Comparison of ENCODE assay signal across 21 mouse cellular contexts in the genomic region with DNA sequence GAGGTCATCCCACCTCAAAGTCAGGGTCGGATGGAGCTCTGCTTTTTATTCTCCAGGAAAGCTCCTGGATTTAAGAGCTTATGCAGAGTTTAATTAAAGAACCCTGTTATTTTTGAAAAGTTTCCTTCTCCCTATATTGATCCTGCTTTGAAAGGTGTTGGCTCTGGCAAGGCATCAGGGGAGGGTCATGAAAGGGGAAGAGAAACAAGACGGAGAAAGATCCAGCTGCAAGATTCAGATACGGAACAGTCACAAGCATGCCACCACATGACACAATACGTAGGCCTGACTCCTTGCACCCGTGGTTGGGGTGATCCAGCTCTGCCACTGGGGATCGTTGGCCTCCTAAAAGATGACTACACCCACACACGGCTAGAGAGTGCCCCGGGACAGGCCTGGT. TPM values are rescaled to one million over a fixed set of nuclear protein-coding genes. Genes with fewer than 3 reads are reported as not detected.
DNase-seq lines count a peak whose midpoint lies in the region; ATAC-seq lines count a peak whose summit lies in the region.
"Had no signal": no experiment of that assay in that cellular context is flagged by ENCODE, and none has a peak within 500 bp of the region (broad histone marks: within the 10 kb centered on the region; RNA-seq: fewer than 3 reads in every experiment).

No protein-coding gene starts in this region.

- DNase-seq in embryo, embryonic 10 days (ENCODE audit: low spot score) = peak; percentile 2
- DNase-seq in embryo, embryonic 10.5 days (ENCODE audit: low spot score) = no peak
- DNase-seq in A20 (ENCODE audit: low read depth, low spot score) = peak; percentile 43
- no peak for DNase-seq in spleen, adult 12 weeks (ENCODE audit: low spot score)
- DNase-seq in right cerebral cortex, postnatal 36 days (ENCODE audit: low spot score in 2 of 2) = no peak
- DNase-seq: adrenal gland, postnatal 10 days; adrenal gland, postnatal 36 days; B cell, adult 2 months; cerebellum, adult 18-20 months; cerebellum, adult 9-10 months; cerebellum, postnatal 14 days; gastrocnemius, adult 2 months; heart, adult 18-20 months; heart, postnatal 10 days; heart, postnatal 36 days had no signal

- ATAC-seq in common myeloid progenitor, adult 5-6 weeks (replicated peaks; ENCODE audit: low read depth, poor library complexity, severe bottlenecking) = peak; percentile 47; the same call in 1 of the 2 replicates
- ATAC-seq in megakaryocyte progenitor cell, adult 5-6 weeks (replicated peaks; ENCODE audit: poor library complexity) = 0 out of 2 replicates have a peak, but pooled peaks have one; percentile 34
- ATAC-seq: activated CD4-positive, CD25-positive, alpha-beta regulatory T cell, adult 4 months; forebrain, embryonic 13.5 days; forebrain, embryonic 16.5 days; hindbrain, embryonic 16.5 days had no signal

RNA-seq across cellular contexts. Expression of gene Rapgef1, which starts 27.0 kb away (rescaled TPM):
- total RNA-seq in common myeloid progenitor, adult 5-6 weeks (2017) = 25.4 and 40.5 TPM in 2 replicates
- total RNA-seq in megakaryocyte progenitor cell, adult 5-6 weeks (2015) = 19.4 and 21.7 TPM in 2 replicates
- total RNA-seq in megakaryocyte progenitor cell, adult 5-6 weeks (2017) = 22.9 and 24.9 TPM in 2 replicates

Comparison
In these comparisons a context has a peak if more than half of its experiments do, and no peak if none do; other contexts are left out.
1. DNase-seq: peak in embryo, embryonic 10 days (single experiment) and A20 (single experiment); none in embryo, embryonic 10.5 days (single experiment), spleen, adult 12 weeks (single experiment) and right cerebral cortex, postnatal 36 days (0 of 2).